Mouse (Mus musculus): ENCODE data around the gene Cstf1. TPM values are rescaled to one million over a fixed set of nuclear protein-coding genes. Genes with fewer than 3 reads are reported as not detected.

Cstf1 gene
- total and polyA plus RNA-seq, 3 experiments, result 16.3 to 19.3 (median 16.3) TPM

- TF ChIP-seq CTCF (IDR thresholded peaks at IDR 0.05) (no peak), EP300 (IDR thresholded peaks at IDR 0.05; ENCODE audit: insufficient read depth, low read depth, low read length) (no peak), POLR2A (IDR thresholded peaks at IDR 0.05; ENCODE audit: insufficient read depth, low read depth, low read length) (no peak)
- intact Hi-C loops (cut with DNase I), result no loop called here
- Histone ChIP-seq H3K36me3 (ENCODE audit: control insufficient read depth, insufficient read depth, low read length) (no peaks in the 10 kb centered on the region), H3K4me3 (no peak overlapping the region), H3K79me2 (replicated peaks; ENCODE audit: control insufficient read depth, insufficient read depth, low read length) (no peaks in the 10 kb centered on the region), H3K27ac (no peak overlapping the region), H3K27me3 (ENCODE audit: control insufficient read depth, insufficient read depth, low read length) (no peaks in the 10 kb centered on the region), H3K9ac (ENCODE audit: low read depth, low read length) (no peak overlapping the region), H3K4me1 (ENCODE audit: control insufficient read depth, insufficient read depth, low read length) (no peaks in the 10 kb centered on the region)
- DNase-seq, result no peak
- WGBS, result 65% methylated on average over 2 of the region's 2 CpGs
Measured at GRCm38 (mm10) chr2:172410686-172411085, 40.2 kb downstream of the Cstf1 start.

GRCm38 (mm10) chr2:172411091-172411490, 40.6 kb downstream of the Cstf1 start:
- DNase-seq, result no peak
- 72% methylated on average over 11 of the region's 11 CpGs for WGBS

GRCm38 (mm10) chr2:172412454-172412853, 42.0 kb downstream of the Cstf1 start:
- no peaks in the 10 kb centered on the region for H3K4me1 ChIP-seq (ENCODE audit: control insufficient read depth, insufficient read depth, low read length)
- no peak for TF ChIP-seq EP300 (IDR thresholded peaks at IDR 0.05; ENCODE audit: insufficient read depth, low read depth, low read length)
- no peak for TF ChIP-seq CTCF (IDR thresholded peaks at IDR 0.05)
- no peak for TF ChIP-seq POLR2A (IDR thresholded peaks at IDR 0.05; ENCODE audit: insufficient read depth, low read depth, low read length)
- no peaks in the 10 kb centered on the region for H3K79me2 ChIP-seq (replicated peaks; ENCODE audit: control insufficient read depth, insufficient read depth, low read length)
- 7% methylated on average over 9 of the region's 9 CpGs for WGBS
- H3K9ac ChIP-seq (ENCODE audit: low read depth, low read length), result peak overlapping the region; percentile 24; the same call in 1 of the 2 replicates
- H3K36me3 ChIP-seq (ENCODE audit: control insufficient read depth, insufficient read depth, low read length), result no peaks in the 10 kb centered on the region
- H3K27me3 ChIP-seq (ENCODE audit: control insufficient read depth, insufficient read depth, low read length), result no peaks in the 10 kb centered on the region
- no peak overlapping the region for H3K27ac ChIP-seq
- intact Hi-C loops (cut with DNase I), result no loop called here
- no peak for DNase-seq
- H3K4me3 ChIP-seq, result no peak overlapping the region

More at GRCm38 (mm10) chr2:172411091-172411490, 40.6 kb downstream of the Cstf1 start:
- H3K4me1 ChIP-seq (ENCODE audit: control insufficient read depth, insufficient read depth, low read length), result no peaks in the 10 kb centered on the region
- H3K79me2 ChIP-seq (replicated peaks; ENCODE audit: control insufficient read depth, insufficient read depth, low read length), result no peaks in the 10 kb centered on the region
- H3K9ac ChIP-seq (ENCODE audit: low read depth, low read length), result no peak overlapping the region
- H3K27me3 ChIP-seq (ENCODE audit: control insufficient read depth, insufficient read depth, low read length), result no peaks in the 10 kb centered on the region
- intact Hi-C loops (cut with DNase I), result no loop called here
- H3K4me3 ChIP-seq, result no peak overlapping the region
- TF ChIP-seq CTCF (IDR thresholded peaks at IDR 0.05), result no peak
- no peak for TF ChIP-seq EP300 (IDR thresholded peaks at IDR 0.05; ENCODE audit: insufficient read depth, low read depth, low read length)
- TF ChIP-seq POLR2A (IDR thresholded peaks at IDR 0.05; ENCODE audit: insufficient read depth, low read depth, low read length), result no peak
- no peak overlapping the region for H3K27ac ChIP-seq
- no peaks in the 10 kb centered on the region for H3K36me3 ChIP-seq (ENCODE audit: control insufficient read depth, insufficient read depth, low read length)

- WGBS, result 22% methylated on average over 4 of the region's 4 CpGs
- TF ChIP-seq EP300 (IDR thresholded peaks at IDR 0.05; ENCODE audit: insufficient read depth, low read depth, low read length), result no peak
- Histone ChIP-seq H3K79me2 (replicated peaks; ENCODE audit: control insufficient read depth, insufficient read depth, low read length) (no peaks in the 10 kb centered on the region), H3K9ac (ENCODE audit: low read depth, low read length) (no peak overlapping the region), H3K4me3 (no peak overlapping the region), H3K4me1 (ENCODE audit: control insufficient read depth, insufficient read depth, low read length) (no peaks in the 10 kb centered on the region), H3K27me3 (ENCODE audit: control insufficient read depth, insufficient read depth, low read length) (no peaks in the 10 kb centered on the region), H3K36me3 (ENCODE audit: control insufficient read depth, insufficient read depth, low read length) (no peaks in the 10 kb centered on the region), H3K27ac (no peak overlapping the region)
- DNase-seq, result no peak
- intact Hi-C loops (cut with DNase I), result no loop called here
Measured at GRCm38 (mm10) chr2:172413273-172413672, 42.8 kb downstream of the Cstf1 start.

- no peak overlapping the region for H3K9ac ChIP-seq (ENCODE audit: low read depth, low read length)
- intact Hi-C loops (cut with DNase I), result no loop called here
- H3K79me2 ChIP-seq (replicated peaks; ENCODE audit: control insufficient read depth, insufficient read depth, low read length), result no peaks in the 10 kb centered on the region
- TF ChIP-seq EP300 (IDR thresholded peaks at IDR 0.05; ENCODE audit: insufficient read depth, low read depth, low read length) (no peak), CTCF (IDR thresholded peaks at IDR 0.05) (no peak), POLR2A (IDR thresholded peaks at IDR 0.05; ENCODE audit: insufficient read depth, low read depth, low read length) (no peak)
- no peaks in the 10 kb centered on the region for H3K36me3 ChIP-seq (ENCODE audit: control insufficient read depth, insufficient read depth, low read length)
- 66% methylated on average over 5 of the region's 5 CpGs for WGBS
- H3K27me3 ChIP-seq (ENCODE audit: control insufficient read depth, insufficient read depth, low read length), result no peaks in the 10 kb centered on the region
- no peak for DNase-seq
- no peak overlapping the region for H3K27ac ChIP-seq
- H3K4me1 ChIP-seq (ENCODE audit: control insufficient read depth, insufficient read depth, low read length), result no peaks in the 10 kb centered on the region
- no peak overlapping the region for H3K4me3 ChIP-seq
Measured at GRCm38 (mm10) chr2:172413894-172414293, 43.4 kb downstream of the Cstf1 start.

- H3K27me3 ChIP-seq (ENCODE audit: control insufficient read depth, insufficient read depth, low read length), result no peaks in the 10 kb centered on the region
- no peak overlapping the region for H3K4me3 ChIP-seq
- no peak overlapping the region for H3K27ac ChIP-seq
- no peak for TF ChIP-seq POLR2A (IDR thresholded peaks at IDR 0.05; ENCODE audit: insufficient read depth, low read depth, low read length)
- TF ChIP-seq EP300 (IDR thresholded peaks at IDR 0.05; ENCODE audit: insufficient read depth, low read depth, low read length), result no peak
- TF ChIP-seq CTCF (IDR thresholded peaks at IDR 0.05), result no peak
- WGBS, result 64% methylated on average over 12 of the region's 12 CpGs
- no peaks in the 10 kb centered on the region for H3K4me1 ChIP-seq (ENCODE audit: control insufficient read depth, insufficient read depth, low read length)
- H3K79me2 ChIP-seq (replicated peaks; ENCODE audit: control insufficient read depth, insufficient read depth, low read length), result no peaks in the 10 kb centered on the region
- no peak for DNase-seq
- no peak overlapping the region for H3K9ac ChIP-seq (ENCODE audit: low read depth, low read length)
- H3K36me3 ChIP-seq (ENCODE audit: control insufficient read depth, insufficient read depth, low read length), result no peaks in the 10 kb centered on the region
- intact Hi-C loops (cut with DNase I), result no loop called here
Measured at GRCm38 (mm10) chr2:172416218-172416617, 45.7 kb downstream of the Cstf1 start.

Data from heart, adult 2 months (tissue).